Mouse (Mus musculus) mouse embryonic stem cell (cell line): Measurements from ENCODE around the gene Fignl1.

Experiments
- in situ Hi-C, 2 experiments: fragments of 300-500 bp; cut with MboI; formaldehyde crosslinking; loops; 1 replicate in 1 of 2; 3 replicates in 1 of 2; pipeline ENCODE4 v1.14.3; 2019 to 2020; ENCODE audit warnings: low sequenced_read_pairs in 2 of 2, low pct_unique_long_range_greater_than_20kb in 1 of 2, mixed read lengths in 1 of 2; ENCODE audit not compliant: unreplicated experiment in 1 of 2

Fignl1 gene

GRCm38 (mm10) chr11:11777796-11778195, 31.0 kb downstream of the Fignl1 start:
- in situ Hi-C loops: no loop called here

GRCm38 (mm10) chr11:11777246-11777645, 31.5 kb downstream of the Fignl1 start:
- in situ Hi-C loops: no loop called here

- in situ Hi-C loops: no loop called here
Measured at GRCm38 (mm10) chr11:11776822-11777174, 32.0 kb downstream of the Fignl1 start.

GRCm38 (mm10) chr11:11776071-11776821, 32.5 kb downstream of the Fignl1 start:
- in situ Hi-C loops: no loop called here

- in situ Hi-C loops: no loop called here
Measured at GRCm38 (mm10) chr11:11774893-11775292, 33.9 kb downstream of the Fignl1 start.

GRCm38 (mm10) chr11:11774384-11774783, 34.4 kb downstream of the Fignl1 start:
- in situ Hi-C loops: no loop called here

GRCm38 (mm10) chr11:11772196-11772595, 36.6 kb downstream of the Fignl1 start:
- in situ Hi-C loops: no loop called here

- in situ Hi-C loops: no loop called here
Measured at GRCm38 (mm10) chr11:11770691-11771090, 38.1 kb downstream of the Fignl1 start.

- in situ Hi-C loops: no loop called here
Measured at GRCm38 (mm10) chr11:11769281-11769680, 39.5 kb downstream of the Fignl1 start.

GRCm38 (mm10) chr11:11768057-11768456, 40.7 kb downstream of the Fignl1 start:
- in situ Hi-C loops: no loop called here

- in situ Hi-C loops: no loop called here
Measured at GRCm38 (mm10) chr11:11766736-11767135, 42.0 kb downstream of the Fignl1 start.

GRCm38 (mm10) chr11:11766105-11766504, 42.7 kb downstream of the Fignl1 start:
- in situ Hi-C loops: no loop called here

- in situ Hi-C loops: no loop called here
Measured at GRCm38 (mm10) chr11:11765414-11765813, 43.3 kb downstream of the Fignl1 start.

- in situ Hi-C loops: no loop called here
Measured at GRCm38 (mm10) chr11:11763211-11763666, 45.5 kb downstream of the Fignl1 start.

- in situ Hi-C loops: no loop called here
Measured at GRCm38 (mm10) chr11:11758883-11759282, 49.9 kb downstream of the Fignl1 start.

- in situ Hi-C loops: no loop called here
Measured at GRCm38 (mm10) chr11:11758121-11758520, 50.6 kb downstream of the Fignl1 start.

GRCm38 (mm10) chr11:11752859-11753258, 55.9 kb downstream of the Fignl1 start:
- in situ Hi-C loops: no loop called here

- in situ Hi-C loops: no loop called here
Measured at GRCm38 (mm10) chr11:11751091-11751490, 57.7 kb downstream of the Fignl1 start.

GRCm38 (mm10) chr11:11744222-11744621, 64.5 kb downstream of the Fignl1 start:
- in situ Hi-C loops: loop anchor here (25.0 kb wide), 1 partner anchor 182 kb away; no protein-coding TSS in a partner anchor

- in situ Hi-C loops: loop anchor here (25.0 kb wide), 1 partner anchor 180 kb away; no protein-coding TSS in a partner anchor
Measured at GRCm38 (mm10) chr11:11742626-11743025, 66.1 kb downstream of the Fignl1 start.
